Mouse (Mus musculus): ENCODE results near the gene Ddx10. TPM values are rescaled to one million over a fixed set of nuclear protein-coding genes. Genes with fewer than 3 reads are reported as not detected.

The Ddx10 gene
- 11.6 and 12.1 TPM in 2 replicates for polyA plus RNA-seq (2012; rRNA removed)

DNA sequence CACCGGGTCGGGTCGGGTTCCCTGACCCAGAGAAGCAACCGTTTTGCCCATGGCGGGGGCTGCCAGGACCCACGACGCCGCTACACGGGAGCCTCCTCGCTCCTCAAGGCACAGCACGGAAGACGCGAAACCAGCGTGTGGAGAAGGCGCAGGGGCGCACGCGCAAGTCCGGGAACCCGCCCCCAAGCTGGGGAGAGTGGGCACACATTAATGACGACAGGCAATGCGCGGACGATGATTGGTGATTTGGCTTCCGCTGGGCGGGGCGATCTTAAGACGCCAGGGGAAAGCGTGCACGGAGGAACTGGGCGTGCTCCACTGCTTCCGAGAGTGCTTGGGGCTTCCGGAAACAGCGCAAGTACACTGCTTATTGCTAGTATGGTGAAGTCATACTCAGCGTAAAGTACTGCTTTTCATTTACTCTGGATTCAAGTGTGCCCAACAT lies at the start of gene Ddx10:
Gene Ddx10 (minus strand): TSS at position 101 of the 445 bp plus-strand sequence.
- DNase-seq (ENCODE audit: low spot score): peak; percentile 96

DNA sequence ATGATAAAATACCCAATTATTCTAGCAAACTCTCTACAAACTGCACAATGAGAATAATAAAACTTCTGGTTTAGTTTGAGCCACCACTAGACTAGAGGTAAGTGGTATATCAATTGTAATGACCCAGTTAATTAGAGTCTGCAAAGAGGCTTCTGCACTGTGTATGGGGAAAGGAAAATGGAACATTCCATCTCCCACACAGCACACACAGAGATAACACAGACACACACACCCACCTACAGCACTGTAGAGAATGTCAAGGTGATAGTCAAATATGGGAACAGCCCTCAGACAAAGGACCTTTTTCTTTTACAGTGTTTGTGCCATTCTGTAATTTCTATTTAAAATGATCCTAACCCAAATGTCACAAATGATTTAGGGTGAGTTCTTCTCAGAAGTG lies 45.0 kb upstream of the Ddx10 start:
- DNase-seq (ENCODE audit: low spot score): no peak

DNA sequence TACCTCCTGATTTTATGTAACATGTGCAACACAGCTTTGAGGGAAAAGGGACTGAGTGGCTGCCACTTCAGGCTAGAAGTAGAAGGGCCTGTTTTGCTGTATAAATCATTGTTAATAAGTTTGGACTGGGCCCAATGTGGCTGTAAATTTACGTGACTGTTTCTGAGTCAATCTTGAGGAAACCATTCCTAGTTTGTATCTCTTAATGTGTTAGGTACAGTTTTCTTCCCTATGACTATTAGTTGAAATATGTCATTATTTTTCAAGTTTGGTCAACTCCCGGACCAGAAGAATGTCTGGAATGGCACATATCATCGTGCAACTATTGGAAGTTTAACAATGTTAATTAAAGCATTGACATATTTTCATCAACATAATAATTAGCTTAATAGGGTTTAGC lies 42.2 kb upstream of the Ddx10 start:
- DNase-seq (ENCODE audit: low spot score): no peak

DNA sequence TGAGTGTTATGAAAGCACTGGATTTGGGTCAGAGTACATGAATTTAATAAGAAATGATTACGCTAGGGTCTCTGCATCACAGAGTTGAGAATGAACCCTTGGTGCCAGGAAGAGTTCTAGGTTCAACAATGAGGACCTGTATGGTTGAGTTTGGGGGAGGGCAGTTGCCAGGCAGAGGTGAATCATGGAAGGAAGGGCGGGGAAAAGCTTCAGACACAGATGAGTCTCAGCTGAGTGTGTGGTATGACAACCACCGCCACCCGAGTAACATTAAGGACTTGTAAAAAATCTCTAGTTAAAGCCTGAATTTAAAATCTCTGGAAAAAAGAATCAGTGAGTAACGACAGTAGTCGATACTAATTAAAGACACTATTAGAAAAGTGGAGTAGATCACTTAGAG lies 38.9 kb upstream of the Ddx10 start:
- no peak for DNase-seq (ENCODE audit: low spot score)

DNA sequence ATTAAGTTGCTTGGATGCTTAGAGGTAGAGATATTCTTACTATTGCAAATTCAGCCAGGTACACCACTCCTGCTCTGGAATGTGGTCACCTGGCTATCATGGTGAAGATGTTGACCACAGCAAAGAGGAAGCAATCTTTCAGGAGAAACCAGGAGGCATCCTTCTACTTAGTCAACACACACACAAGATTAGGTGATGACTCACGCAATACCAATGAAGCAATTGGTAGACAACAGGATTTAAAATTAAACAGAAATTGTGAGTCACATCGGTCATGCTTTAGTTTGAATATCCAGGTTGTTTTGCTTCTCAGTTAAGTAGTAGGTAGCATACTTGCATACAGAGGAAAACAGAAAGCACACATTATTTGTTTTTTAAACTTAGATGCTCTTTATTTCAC lies 31.1 kb upstream of the Ddx10 start:
- no peak for DNase-seq (ENCODE audit: low spot score)

DNA sequence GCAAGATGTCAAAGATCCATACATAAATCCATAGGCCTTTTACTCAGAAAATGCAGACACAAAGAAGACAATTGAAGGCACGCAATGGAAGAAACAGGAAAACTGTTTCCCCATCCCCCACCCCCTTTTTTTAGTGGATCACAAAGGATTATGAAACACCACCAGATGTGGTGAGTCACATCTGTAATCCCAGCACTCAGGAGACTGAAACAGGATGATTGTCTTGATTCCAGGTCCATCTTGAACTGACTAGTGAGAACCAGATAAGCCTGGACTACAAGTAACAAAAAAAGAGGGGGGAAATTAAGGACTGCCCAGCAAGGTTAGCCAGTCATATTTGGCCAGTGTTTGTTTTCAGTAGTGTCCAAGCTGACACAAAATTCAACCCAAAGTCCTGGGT lies 28.5 kb upstream of the Ddx10 start:
- DNase-seq (ENCODE audit: low spot score): no peak

DNA sequence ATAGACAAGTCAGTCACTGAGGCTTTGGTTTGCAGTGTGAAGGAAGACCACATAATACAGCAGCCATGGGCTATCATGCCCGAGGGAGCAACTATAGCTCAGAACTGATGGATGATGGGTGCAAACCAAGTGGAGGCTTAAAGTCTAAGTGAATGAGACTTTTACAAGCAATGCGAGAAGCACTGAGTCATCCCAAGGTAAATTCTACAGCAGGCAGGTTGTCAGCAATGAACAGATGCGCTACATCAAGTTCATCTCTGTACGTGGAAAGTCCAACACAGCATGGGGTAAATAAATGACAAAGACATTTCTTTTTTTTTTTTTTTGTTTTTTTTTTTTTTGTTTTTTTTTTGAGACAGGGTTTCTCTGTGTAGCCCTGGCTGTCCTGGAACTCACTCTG lies 24.9 kb upstream of the Ddx10 start:
- no peak for DNase-seq (ENCODE audit: low spot score)

DNA sequence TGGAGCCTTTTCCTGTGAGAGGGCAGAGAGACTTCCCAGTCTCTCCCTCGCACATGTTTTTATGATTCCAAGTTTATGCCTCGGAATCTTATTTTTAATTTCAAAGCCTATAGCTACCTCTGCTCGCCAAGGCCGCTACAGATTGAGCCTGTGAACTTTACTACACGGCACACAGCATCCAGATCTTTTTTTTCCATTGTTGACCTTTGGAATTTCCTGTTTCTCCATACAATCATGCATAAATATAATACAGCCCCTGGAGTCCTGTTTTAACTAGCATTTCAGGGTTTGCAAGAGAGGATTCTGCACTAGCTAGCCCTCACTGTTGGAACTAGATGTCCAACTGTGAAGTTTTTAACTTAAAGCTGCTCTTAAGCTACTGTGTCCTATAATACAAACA lies 24.4 kb upstream of the Ddx10 start:
- no peak for DNase-seq (ENCODE audit: low spot score)

DNA sequence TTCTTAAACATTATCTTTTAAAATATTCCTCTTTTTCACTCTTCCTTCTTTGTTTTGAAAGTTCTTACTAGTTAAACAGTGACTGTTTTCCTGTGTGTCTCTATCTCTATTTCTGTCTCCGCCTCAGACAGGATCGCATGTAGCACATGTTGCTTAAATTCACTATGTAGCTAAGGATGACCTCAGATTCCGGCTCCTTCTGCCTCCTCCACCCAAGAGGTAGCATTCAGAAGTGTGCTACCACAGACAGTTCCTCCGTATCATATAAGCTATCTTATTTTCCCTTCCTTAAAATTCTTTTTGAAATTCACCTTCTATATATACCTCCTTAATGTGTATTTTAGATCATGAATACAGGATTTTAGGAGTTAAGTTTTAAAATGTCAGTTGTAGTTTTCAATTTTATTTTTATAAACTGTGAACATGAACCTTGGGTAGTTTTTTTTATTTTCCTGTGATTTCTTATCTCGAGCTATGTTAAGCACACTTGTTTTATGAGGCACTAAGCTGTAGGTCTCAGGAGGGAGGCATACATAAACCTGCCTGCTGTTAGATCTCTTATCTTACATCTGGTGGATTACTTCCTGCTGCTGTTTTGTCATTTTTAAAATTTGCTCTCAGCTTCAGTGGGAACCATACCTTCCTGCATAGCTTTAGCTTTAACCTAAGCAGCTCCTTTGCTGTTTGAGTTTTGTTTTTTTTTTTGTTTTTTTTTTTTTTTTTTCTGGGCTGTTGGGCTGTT lies 23.6 kb upstream of the Ddx10 start:
- no peak for DNase-seq (ENCODE audit: low spot score)

DNA sequence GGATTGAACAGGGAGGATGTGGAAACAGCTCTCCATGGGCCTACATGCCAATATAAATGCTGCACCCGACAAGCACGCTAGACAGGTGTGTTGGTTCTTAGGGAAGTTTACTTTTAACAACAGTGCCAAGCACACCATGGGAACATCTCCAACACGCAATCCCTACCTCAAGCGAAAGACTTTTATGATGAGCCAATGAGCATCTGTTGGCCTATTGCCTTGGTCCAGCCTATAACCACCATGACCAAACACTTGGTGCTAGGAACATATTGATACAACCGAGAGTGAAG lies 21.6 kb upstream of the Ddx10 start:
- no peak for DNase-seq (ENCODE audit: low spot score)

DNA sequence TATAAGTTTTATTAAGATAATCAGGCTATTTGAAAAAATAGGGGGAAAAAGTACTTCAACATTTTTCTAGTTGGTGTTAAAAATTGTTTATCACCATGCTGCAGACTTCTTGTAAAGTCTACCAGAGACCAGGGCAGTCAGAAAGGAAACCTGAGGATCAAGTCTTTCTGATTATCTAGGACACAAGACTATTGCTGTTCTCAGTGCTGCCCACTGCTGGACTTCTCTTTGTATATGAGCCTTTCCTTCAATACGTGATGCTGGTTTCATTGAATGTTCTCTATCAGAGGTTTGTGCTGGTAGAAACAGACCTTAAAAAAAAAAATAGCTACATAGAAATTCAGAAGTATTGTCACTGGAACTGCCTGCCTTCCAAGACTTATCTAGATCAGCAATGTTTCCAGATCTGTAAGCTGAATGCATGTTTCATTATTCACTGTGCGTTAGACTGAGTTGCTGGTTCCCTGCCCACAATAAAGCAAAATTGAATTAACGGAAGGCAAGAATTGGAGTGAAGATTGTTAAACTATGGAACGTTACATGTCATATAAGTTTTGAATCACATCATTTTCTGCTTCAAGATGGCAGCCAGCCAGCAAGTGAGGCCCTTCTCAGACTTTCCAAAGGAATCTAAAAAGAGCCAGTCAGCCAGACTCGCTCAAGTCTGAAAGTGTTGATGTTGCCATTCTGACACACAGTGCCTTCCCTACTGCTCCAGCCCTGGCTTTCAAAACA lies 21.0 kb upstream of the Ddx10 start:
- DNase-seq (ENCODE audit: low spot score): no peak

DNA sequence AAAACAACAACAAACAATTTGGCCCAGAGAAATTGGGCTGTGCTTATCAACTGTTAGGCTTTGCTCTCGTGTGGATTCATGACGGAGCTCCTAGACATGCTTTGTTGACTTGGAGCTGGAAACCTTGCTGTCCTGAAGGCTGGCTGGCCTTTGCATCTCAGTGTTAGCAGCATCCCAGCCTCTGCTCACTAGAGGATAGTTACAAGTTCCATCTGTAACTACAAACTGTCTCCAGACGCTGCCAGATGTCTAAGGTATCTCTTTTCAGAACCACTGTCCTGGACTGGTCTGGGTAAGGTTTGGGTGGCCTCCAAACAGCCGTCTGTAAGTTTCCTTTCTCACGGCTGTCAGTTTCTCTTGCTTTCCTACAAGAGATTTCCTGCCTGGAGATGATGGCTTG lies 20.2 kb upstream of the Ddx10 start:
- DNase-seq (ENCODE audit: low spot score): no peak

DNA sequence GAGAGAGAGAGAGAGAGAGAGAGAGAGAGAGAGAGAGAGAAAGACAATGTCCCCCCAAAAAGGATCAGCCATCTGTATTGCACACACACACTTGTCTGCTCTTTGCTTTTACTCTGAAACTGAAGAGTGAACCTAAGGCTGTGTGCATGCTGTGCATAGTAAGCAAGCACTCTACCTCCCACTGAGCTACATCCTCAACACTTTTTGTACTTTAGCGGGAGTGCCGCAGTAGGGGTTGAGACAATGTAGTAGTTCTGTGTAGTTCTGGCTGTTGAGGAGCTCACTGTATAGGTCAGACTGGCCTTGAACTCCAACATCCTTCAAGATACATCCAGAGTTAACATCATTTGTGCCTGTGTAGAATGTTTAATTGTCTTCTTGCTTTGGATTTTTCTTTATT lies 17.7 kb upstream of the Ddx10 start:
- no peak for DNase-seq (ENCODE audit: low spot score)

DNA sequence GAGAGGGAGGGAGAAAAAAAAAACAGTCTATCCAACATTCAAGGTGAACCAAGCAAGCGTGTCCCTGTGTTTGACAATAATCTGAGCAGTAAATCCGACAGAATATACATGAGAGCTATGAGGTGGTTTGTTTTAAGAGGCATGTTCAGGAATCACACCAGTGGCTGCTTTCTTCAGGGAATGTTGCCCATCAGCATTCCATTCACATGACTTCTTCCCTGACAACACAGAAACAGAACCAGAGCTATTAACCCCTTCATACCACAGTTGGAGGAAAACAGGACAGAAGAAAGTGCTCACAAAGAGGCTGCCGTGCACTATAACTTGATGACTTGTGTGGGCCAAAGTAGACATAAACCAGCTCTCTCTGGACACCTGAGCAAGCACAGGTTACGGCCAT lies 16.5 kb upstream of the Ddx10 start:
- DNase-seq (ENCODE audit: low spot score): no peak

DNA sequence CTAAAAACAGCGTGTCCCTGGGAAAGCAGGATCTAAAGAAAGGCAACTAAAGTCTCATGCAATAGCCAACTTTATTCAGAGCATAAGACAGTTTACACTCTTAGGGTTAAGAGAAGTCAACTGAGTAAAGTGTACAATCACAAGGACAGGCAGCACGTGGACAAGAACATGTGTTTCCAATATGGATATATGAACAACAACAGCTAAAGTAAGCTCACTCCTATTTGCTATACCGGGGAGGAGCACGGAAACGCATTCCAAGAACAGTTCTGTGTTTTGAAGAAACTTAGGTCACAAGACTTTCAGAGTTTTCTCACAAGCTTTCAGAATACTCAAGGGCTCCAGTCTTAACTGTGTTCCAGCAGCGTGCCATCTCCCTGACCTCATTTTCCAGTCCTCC lies 10.3 kb upstream of the Ddx10 start:
- DNase-seq (ENCODE audit: low spot score): no peak

DNA sequence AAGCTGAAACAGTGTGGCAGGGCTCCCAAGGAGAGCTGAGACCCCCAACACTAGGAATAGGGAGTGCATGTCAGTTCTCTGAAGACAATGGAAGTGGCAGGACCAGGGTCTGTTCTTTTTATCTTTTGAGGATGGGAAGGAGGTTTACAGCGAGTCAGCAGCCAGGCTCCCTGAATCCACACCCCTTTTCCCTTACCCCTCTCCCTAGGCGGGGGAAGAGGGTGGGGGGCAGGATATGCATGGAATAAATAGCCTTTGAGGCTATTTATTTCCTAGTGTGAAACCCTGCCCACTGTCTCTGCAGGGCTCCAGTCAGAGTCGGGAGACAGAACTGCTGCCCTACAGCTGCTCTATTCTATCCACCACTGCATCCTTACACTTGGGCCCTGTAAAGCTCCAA lies 9.9 kb upstream of the Ddx10 start:
- DNase-seq (ENCODE audit: low spot score): no peak

DNA sequence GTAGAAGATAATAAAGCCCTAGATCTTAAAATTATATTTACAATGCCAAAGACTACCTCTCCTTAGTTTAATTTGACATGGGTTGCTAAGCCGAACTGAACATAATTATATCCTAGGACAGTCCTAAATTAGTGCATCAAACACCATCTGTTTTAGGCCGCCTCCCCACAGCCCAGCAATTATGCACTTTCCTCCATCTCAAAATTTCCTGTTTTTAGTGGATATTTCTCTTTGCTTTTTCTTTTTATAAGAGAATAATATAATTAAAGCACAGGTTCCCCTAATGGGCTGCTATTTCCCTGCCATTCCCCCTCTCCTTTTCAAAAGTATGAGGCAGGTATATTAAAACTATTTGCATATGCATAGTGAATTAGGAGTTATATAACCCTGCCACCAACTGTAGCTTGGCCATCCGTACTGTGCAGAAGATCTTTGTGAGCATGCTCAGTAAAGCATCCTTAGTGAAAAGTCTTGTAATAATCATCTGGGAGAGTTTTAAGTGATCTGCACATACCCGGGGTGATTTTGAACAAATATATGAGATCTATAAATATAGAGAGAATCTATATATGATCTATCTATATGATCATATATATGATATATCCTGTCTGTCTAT lies 8.9 kb upstream of the Ddx10 start:
- DNase-seq (ENCODE audit: low spot score): no peak

DNA sequence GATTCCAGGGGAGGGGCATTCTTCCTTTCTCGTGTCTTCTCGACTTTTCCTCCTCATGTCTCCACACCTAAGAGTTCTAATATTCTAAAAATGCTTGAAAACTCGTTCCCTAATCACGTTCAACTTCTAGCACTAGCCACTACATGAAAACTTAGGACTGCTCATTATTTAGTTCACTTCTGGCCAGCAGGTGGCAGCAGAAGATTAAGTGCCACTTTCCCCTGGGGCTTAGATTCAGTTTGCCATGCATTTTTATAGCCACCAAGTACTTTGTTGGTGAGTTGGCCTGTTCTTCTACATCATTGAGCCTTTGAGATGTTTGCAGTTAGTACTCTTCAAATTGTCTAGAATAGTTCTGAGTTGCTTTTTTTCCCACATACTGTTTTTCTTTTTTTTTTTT lies 6.5 kb upstream of the Ddx10 start:
- DNase-seq (ENCODE audit: low spot score): peak; percentile 34

DNA sequence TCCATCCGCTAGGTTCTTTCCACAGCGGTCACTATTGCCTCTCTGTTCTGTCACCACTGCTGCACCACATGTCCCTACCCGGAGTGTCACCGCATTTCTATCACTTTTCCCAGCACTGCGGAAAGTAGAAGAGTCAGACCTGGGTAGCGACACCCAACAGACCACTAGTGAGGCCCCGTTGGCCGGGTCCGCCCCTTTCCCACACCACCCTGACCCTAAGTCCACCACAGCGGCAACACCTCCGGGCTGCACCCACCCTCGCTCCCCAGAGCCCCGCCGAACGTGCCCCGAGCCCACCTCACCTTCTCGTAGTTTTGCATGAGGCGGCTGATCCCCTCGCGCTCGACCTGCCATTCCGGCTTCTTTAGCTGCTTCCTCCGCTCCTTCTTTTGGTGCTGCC lies 337 bp downstream of the Ddx10 start:
- no peak for DNase-seq (ENCODE audit: low spot score)

DNA sequence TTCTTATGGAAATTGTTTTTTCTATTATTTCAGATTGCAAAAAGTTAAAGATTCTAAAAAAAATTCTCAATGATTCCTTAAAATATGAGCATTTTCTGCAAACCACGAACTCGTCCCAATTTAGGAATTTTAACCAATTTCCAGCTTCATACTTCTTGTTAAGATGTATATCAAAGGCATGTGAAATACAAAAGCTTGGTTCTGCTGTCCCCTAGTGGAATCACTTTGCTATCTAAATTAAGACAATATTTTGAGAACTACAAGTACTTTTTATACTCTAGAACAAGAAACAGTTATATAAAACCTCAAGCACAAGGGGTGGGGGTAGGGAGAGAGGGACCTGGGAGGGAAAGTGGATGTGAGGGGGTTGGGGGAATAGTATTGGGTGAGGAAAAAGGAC lies 29.7 kb downstream of the Ddx10 start:
- DNase-seq (ENCODE audit: low spot score): no peak

DNA sequence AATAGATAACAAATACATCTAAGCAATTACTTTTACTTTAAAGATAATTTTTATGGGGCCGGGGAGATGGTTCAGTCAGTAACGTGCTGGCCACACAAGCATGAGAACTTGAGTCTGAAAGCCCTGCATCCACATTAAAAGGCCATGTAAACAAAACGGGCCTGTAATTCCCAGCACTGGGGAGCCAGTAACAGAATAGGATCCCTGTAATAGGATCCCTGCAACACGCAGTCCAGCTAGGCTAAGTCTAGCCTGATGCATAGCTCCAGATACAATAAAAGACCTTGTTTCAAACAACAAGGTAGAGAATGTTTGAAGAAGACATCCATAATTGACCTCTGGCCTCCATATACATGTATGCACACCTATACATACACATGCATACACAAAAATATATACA lies 39.6 kb downstream of the Ddx10 start:
- DNase-seq (ENCODE audit: low spot score): no peak

DNA sequence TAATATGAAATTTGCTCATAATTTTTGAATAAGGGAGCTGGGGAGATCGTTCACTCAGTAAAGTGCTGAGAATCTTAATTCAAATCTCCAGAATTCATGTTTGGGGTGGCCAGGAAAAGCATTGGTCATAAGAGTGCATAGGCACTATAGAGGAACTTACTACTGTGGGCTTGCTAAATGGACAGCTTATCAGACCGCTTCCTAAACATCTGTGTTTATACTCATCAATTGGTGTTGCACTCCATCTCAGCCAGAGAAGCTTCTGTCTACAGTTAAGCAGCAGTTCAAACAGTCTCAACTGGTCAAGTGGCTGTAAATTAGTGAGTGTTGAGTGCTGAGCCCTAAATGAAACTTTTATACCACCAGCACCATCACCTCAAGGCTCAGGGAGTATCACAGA lies 73.3 kb downstream of the Ddx10 start:
- DNase-seq (ENCODE audit: low spot score): no peak

DNA sequence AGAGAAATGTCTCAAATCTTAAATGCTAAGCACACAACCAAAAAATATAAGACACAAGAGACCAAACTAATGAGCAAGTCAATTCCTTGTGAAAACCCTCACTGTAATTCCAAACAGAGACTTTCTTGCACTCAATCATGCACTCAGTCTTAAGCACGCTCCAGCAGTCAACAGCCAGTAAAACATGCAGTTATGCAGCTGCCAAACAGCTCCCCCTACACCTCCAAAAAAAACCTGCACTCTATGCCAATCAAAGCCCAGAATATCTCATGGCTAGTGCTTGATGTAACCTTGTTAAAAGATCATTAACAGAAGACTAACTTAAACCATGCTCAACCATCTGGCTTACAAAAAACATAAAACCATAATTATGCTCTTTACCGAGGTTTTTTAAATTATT lies 74.6 kb downstream of the Ddx10 start:
- no peak for DNase-seq (ENCODE audit: low spot score)

Measured in urinary bladder, adult 2 months (tissue).